Mouse (Mus musculus): ENCODE measurements around the gene Zbtb43.

The Zbtb43 gene

GRCm38 (mm10) chr2:33468466-33469097 is at the start of gene Zbtb43:
TSS of gene Zbtb43 (minus strand) at chr2:33468559.
- peak; percentile 94 for DNase-seq (ENCODE audit: low spot score)

- DNase-seq (ENCODE audit: low spot score): no peak
These were observed 47.5 kb upstream of the Zbtb43 start for GRCm38 (mm10) chr2:33515856-33516255.

- no peak for DNase-seq (ENCODE audit: low spot score)
These were observed 47.1 kb upstream of the Zbtb43 start for GRCm38 (mm10) chr2:33515431-33515830.

- no peak for DNase-seq (ENCODE audit: low spot score)
These were observed 42.4 kb upstream of the Zbtb43 start for GRCm38 (mm10) chr2:33510791-33511190.

- DNase-seq (ENCODE audit: low spot score): no peak
These were observed 34.2 kb upstream of the Zbtb43 start for GRCm38 (mm10) chr2:33502602-33503001.

- no peak for DNase-seq (ENCODE audit: low spot score)
These were observed 29.9 kb upstream of the Zbtb43 start for GRCm38 (mm10) chr2:33498280-33498679.

GRCm38 (mm10) chr2:33495654-33496053 is 27.3 kb upstream of the Zbtb43 start:
- no peak for DNase-seq (ENCODE audit: low spot score)

GRCm38 (mm10) chr2:33492041-33492440 is 23.7 kb upstream of the Zbtb43 start:
- no peak for DNase-seq (ENCODE audit: low spot score)

GRCm38 (mm10) chr2:33489565-33489964 is 21.2 kb upstream of the Zbtb43 start:
- DNase-seq (ENCODE audit: low spot score): peak; percentile 44

GRCm38 (mm10) chr2:33487332-33487731 is 19.0 kb upstream of the Zbtb43 start:
- DNase-seq (ENCODE audit: low spot score): peak; percentile 27

GRCm38 (mm10) chr2:33486866-33487265 is 18.5 kb upstream of the Zbtb43 start:
- peak; percentile 52 for DNase-seq (ENCODE audit: low spot score)

GRCm38 (mm10) chr2:33477961-33478755 is 9.8 kb upstream of the Zbtb43 start:
- no peak for DNase-seq (ENCODE audit: low spot score)

GRCm38 (mm10) chr2:33475961-33476360 is 7.6 kb upstream of the Zbtb43 start:
- no peak for DNase-seq (ENCODE audit: low spot score)

GRCm38 (mm10) chr2:33467546-33468465 is 553 bp downstream of the Zbtb43 start:
- no peak for DNase-seq (ENCODE audit: low spot score)

- no peak for DNase-seq (ENCODE audit: low spot score)
These were observed 2.4 kb downstream of the Zbtb43 start for GRCm38 (mm10) chr2:33465966-33466365.

- no peak for DNase-seq (ENCODE audit: low spot score)
These were observed 3.1 kb downstream of the Zbtb43 start for GRCm38 (mm10) chr2:33465215-33465614.

GRCm38 (mm10) chr2:33462066-33462465 is 6.3 kb downstream of the Zbtb43 start:
- DNase-seq (ENCODE audit: low spot score): no peak

- DNase-seq (ENCODE audit: low spot score): no peak
These were observed 7.3 kb downstream of the Zbtb43 start for GRCm38 (mm10) chr2:33461066-33461465.

- DNase-seq (ENCODE audit: low spot score): no peak
These were observed 8.7 kb downstream of the Zbtb43 start for GRCm38 (mm10) chr2:33459660-33460059.

GRCm38 (mm10) chr2:33456696-33457095 is 11.7 kb downstream of the Zbtb43 start:
- no peak for DNase-seq (ENCODE audit: low spot score)

GRCm38 (mm10) chr2:33456242-33456641 is 12.1 kb downstream of the Zbtb43 start:
- no peak for DNase-seq (ENCODE audit: low spot score)

GRCm38 (mm10) chr2:33455350-33455749 is 13.0 kb downstream of the Zbtb43 start:
- DNase-seq (ENCODE audit: low spot score): no peak

Data from testis, postnatal 14 days (tissue).